Mouse (Mus musculus): Measurements from ENCODE around the gene Ptges3l.
"Not testable (repeated sequence)": the region's sequence is repeated elsewhere in the genome, so short reads cannot be mapped to it uniquely, and the experiment has no call there.

Ptges3l gene

DNA sequence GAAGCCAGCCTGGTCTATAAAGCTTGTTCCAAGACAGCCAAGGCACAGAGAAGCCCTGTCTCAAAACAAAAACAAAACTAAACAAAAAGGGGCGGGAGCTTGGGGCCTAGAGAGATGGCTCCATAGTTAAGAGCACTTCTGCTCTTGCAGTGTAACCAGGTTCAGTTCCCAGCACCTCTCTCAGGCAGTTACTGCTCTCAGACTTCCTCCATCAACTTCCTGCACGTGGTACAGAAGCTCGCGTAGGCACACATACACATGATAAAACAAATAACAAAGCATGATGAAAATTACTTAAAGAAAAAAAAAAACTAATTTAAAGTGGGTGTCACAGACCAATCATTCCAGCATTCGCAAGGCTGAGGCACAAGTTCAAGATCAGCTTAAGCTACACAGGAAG, 5.0 kb downstream of the Ptges3l start:
- DNase-seq (ENCODE audit: low spot score) = no peak

DNA sequence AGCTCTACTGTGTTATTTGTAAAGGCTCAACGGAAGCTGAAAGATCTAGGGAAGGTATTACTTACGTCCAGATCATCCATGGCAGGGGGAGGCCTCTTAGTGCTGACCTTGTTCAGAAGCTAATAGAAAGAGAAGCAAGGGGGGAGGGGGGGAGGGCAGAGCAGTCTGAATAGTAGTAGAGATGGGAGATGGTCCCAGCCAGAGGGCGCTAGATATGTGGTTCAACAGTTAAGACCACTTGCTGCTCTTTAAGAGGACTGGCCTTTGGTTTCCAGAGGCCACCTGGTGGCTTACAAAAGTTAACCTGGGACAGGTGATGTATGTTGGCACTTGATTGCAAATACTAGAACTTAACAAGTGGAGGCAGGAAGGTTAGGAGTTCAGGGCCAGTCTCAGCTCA, 5.5 kb downstream of the Ptges3l start:
- no peak for DNase-seq (ENCODE audit: low spot score)

DNA sequence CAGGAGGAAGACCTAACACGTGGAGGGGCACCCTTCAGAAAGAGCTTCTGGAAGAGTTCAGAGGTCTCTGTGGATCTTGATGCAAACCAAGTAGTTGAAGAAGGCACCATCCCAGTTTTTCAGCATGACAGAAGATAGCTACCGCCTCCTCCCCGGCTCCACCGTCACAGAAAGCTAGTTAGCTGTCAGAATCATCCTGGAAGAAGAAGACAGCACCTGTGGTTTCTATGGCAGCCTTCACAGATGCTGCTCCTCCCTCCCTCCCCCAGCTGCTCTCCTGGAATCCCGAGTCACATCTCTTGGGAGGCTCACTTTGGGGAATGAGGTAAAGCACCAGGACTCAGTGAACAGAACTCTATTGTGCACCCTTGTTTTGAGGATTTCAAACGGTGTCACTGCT, 6.1 kb downstream of the Ptges3l start:
- no peak for DNase-seq (ENCODE audit: low spot score)

DNA sequence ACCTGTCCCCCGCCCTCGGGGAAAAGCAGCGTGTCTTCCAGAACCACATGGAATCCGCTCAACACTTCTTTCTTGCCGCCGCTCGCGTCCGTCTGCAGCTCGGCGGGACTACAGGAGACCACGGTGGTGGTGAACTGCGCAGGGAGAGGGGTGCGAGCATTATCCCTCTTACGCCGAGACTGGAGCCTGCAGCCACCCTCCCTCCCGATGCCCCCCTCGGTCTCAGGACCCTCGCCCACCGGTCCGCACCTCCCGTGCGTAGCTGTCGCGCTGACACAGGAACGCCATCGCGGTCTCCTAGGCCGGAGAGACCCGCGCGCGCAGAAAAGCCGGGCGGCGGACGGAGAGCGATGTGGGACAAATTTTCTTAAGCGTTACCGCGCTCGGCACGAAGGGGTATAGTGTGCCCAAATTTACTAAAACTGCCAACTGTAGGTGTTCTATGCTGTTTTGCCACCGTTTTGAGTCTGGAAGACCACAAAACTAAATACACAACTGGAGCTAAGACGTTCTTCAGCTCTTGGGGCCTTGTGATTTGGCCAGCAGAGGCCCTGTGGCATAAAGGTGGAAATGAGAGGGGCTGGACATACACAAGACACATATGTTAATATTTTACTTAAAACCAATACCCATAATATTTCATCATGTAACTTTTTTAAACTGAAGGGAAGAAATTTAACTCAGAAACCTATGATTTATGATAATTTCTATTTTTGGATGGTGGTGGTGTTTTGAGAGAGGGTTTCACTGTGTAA, 7.9 kb downstream of the Ptges3l start, which contains the start of gene Aarsd1:
Aarsd1 (minus strand) TSS at position 515 of the 755 bp plus-strand sequence.
- DNase-seq (ENCODE audit: low spot score) = peak; percentile 87

DNA sequence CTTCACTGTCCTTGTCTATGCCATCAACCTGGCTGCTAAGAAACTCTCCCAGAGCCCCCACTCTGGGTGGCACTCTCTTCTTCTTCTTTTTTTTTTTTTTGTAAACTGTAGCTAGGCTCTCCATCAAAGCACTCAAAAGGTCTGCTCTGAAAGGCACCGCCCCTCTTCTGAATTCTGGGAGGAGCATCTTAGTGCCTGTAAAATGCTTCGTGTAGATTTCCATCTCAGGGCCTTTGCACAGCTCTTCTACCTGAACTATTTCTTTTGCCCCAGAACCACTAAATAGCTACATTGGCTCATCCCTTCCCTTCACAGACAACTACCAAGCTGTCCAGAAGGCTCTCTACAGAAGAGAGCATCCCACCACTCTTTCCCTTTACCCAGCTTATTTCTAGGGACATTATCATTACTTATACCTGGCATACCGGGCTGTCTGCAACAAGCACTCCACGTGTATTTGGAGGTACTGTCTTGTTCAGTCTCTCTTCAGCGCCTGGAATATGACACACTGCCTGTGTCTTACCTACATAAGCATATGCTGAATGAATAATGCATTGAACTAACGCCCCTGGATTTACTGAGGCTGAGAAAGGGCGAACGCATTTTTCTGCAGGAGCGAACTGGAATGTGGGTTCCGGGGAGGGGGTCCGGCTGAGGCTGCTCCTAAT, 8.6 kb downstream of the Ptges3l start:
- no peak for DNase-seq (ENCODE audit: low spot score)

DNA sequence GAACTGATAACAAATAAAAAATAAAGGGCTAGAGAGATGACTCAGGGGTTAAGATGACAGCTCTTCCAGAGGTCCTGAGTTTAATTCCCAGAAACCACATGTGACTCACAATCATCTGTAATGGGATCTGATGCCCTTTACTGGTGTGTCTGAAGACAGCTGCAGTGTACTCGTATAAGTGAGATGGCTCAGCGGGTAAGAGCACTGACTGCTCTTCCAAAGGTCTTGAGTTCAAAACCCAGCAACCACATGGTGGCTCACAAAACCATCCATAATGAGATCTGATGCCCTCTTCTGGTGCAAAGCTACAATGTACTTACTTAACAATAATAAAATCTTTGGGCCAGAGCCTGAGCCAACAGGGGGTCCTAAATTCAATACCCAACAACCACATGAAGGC, 9.8 kb downstream of the Ptges3l start:
- DNase-seq (ENCODE audit: low spot score) = no peak

DNA sequence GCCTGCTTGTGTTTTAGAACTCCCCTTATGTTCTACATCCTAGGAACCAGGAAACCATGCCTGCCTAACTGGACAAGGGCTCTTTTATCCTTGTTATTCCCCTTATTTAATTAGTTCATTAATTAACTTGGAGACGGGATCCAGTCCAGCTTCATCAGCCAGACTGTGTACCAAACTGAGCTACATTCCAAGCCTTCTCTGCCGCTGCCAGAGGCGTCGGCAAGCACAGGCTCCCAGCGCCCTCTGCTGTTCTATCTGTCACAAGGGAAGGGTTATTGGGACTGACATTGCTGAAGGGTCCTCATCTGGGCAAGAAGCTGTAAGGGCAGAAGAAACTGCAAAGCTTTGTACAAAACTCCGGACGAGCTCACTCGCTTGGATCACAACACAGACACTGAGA, 30.0 kb downstream of the Ptges3l start:
- DNase-seq (ENCODE audit: low spot score) = peak; percentile 45

DNA sequence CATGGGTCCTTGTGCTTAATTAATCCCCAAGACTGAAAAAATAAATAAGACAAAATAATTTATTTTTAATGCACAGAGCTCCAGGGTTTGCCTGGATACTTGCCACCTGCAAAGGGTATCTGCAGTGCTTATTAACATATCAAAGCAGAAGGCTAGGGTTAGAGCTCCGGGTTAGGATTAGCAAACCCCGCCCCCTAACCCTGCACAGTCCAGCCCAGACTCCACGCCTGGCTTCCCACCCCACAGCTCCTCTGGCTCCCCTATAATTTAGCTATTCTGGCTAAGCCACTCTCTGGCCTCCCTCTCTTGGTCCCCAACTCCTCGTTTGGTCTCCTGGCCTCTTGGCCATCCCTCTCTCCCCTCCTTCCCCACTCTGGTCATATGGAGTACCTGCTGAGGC, 43.3 kb downstream of the Ptges3l start:
- DNase-seq (ENCODE audit: low spot score) = no peak

DNA sequence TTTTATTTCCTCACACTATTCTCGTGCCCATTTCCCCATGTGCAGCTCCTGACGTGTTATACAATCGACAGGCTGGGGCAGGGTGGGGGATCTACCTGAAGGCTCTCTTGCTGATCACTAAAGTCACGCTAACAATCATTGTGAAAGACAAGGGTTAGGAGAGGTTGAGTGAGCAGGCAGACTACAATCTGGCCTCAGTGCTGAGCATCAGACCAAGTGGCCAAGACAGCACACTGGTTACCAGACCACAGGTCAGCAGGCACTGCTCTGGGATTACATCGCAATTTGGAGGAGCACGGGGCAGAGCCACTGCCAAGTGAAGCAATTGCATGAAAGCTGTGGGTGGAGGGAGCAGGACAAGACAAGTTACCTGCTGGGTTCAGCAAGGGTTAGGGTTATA, 46.2 kb downstream of the Ptges3l start:
- DNase-seq (ENCODE audit: low spot score) = no peak

DNA sequence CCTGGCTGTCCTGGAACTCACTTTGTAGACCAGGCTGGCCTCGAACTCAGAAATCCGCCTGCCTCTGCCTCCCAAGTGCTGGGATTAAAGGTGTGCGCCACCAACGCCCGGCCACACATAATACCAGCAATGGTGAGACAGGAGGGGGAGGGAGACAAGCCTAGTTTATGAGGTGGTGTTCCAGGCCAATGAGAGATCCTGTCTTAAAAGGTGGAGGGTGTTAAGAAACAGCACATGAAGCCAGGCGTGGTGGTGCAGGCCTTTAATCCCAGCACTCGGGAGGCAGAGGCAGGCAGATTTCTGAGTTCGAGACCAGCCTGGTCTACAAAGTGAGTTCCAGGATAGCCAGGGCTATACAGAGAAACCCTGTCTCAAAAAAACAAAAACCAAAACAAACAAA, 46.9 kb downstream of the Ptges3l start:
- DNase-seq (ENCODE audit: low spot score) = not testable (repeated sequence)

DNA sequence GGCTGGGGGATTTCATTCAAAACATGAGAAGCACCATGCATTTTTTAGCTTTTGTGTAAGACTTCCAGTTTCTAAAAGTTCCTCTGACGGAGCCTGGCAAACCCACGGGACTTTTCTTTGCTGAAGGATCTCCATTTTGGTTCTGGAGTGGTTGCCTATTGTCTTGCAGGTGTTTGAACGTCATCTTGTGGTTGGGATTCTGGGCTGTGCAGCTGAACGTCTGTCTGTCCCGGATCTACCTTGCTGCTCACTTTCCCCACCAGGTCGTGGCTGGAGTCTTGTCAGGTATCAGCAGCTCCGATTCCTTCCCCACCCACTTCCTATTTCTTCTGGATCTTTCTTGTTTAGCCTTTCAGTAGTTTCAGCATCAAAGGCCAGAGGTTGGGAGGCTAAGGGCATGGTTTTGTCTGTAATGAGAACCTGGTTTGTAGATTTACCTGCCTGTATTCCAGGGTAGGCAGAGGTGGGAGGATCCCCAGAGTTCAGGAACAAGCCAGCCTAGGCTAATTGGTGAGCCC, 50.7 kb downstream of the Ptges3l start:
- no peak for DNase-seq (ENCODE audit: low spot score)

DNA sequence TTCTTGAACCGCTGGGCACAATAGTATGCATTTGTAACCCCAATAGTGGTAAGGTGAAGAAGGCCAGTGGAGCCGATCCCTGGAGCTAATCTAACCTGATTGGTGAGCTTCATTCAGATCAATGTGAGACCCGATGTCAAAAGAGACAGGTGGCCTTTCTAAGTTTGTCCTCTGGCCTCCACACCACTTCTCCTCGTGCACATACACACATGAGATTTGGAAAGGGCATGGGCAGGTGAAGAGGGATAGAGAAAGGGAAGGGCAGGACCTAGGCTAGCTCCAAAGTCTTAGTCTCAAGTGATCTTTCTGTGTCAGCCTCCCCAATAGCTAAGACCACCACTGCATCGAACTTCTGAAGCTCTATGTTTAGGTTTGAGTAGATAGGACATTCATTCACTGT, 55.0 kb downstream of the Ptges3l start:
- no peak for DNase-seq (ENCODE audit: low spot score)

Measured in testis, postnatal 14 days (tissue).